Mouse (Mus musculus) limb, embryonic 13.5 days (tissue): ENCODE measurements at regions not wholly inside any gene's neighbourhood (a gene's known extent, or its start where the extent isn't known, plus 50 kb on each side); places are given as distances from the start of the nearest gene placed in this dataset.

Source experiments
- ATAC-seq: fragments of 200-750 bp; cut with Nextera tagmentation; 2 replicates; pipeline ENCODE4 v1.8.0; 2017; ENCODE audit warnings: low read depth, moderate number of reproducible peaks, moderate TSS enrichment; ENCODE audit not compliant: low FRiP score
- H3K27ac ChIP-seq: fragments of 300-500 bp; sonication (generic); 2 replicates; pipeline ENCODE4 v1.5.1; 2015; ENCODE audit warnings: inconsistent platforms, mild to moderate bottlenecking, moderate library complexity
- H3K27me3 ChIP-seq: fragments of 300-500 bp; sonication (generic); 2 replicates; pipeline ENCODE4 v1.6.1; 2015; ENCODE audit warnings: mild to moderate bottlenecking, inconsistent platforms
- H3K36me3 ChIP-seq: fragments of 300-500 bp; sonication (generic); 2 replicates; pipeline ENCODE4 v1.6.1; 2015; ENCODE audit warnings: inconsistent platforms, mild to moderate bottlenecking, moderate library complexity
- H3K4me1 ChIP-seq: fragments of 300-500 bp; sonication (generic); 2 replicates; pipeline ENCODE4 v1.6.1; 2015; ENCODE audit warnings: inconsistent platforms
- H3K4me2 ChIP-seq: fragments of 300-500 bp; sonication (generic); replicated peaks from 2 replicates; pipeline ENCODE4 v1.6.1; 2015; ENCODE audit warnings: inconsistent platforms, mild to moderate bottlenecking, moderate library complexity
- H3K4me3 ChIP-seq: fragments of 300-500 bp; sonication (generic); 2 replicates; pipeline ENCODE4 v1.5.1; 2015; ENCODE audit warnings: moderate library complexity, mild to moderate bottlenecking, inconsistent platforms
- H3K9ac ChIP-seq: fragments of 300-500 bp; sonication (generic); 2 replicates; pipeline ENCODE4 v1.6.1; 2015; ENCODE audit warnings: mild to moderate bottlenecking, inconsistent platforms
- H3K9me3 ChIP-seq: fragments of 300-500 bp; sonication (generic); 2 replicates; pipeline ENCODE4 v1.6.1; 2016; ENCODE audit warnings: inconsistent platforms
- WGBS: fragments of 180-500 bp; shearing (Covaris S2); methylation state at CpG from one replicate; pipeline ENCODE4 v1.1.7; 2015; 5-methylcytosine and 5-hydroxymethylcytosine counted together

GRCm38 (mm10) chr5:37895441-37896336, 71.3 kb upstream of the Msx1 start:
- H3K27me3 ChIP-seq: peaks cover 98% of the 10 kb centered on the region
- no peak overlapping the region for H3K27ac ChIP-seq
- H3K4me2 ChIP-seq: peak overlapping the region; percentile 62
- no peak overlapping the region for H3K9ac ChIP-seq
- WGBS: 4% methylated on average over 19 of the region's 19 CpGs
- no peak overlapping the region for H3K4me3 ChIP-seq
- ATAC-seq: peak; percentile 42
- no peaks in the 10 kb centered on the region for H3K36me3 ChIP-seq
- H3K9me3 ChIP-seq: no peaks in the 10 kb centered on the region
- H3K4me1 ChIP-seq: peaks cover 54% of the 10 kb centered on the region

- Histone ChIP-seq H3K27ac (no peak overlapping the region; the same call in 1 of the 2 replicates), H3K36me3 (no peaks in the 10 kb centered on the region), H3K4me2 (peak overlapping the region; percentile 62), H3K9ac (no peak overlapping the region), H3K4me1 (peaks cover 54% of the 10 kb centered on the region), H3K27me3 (peaks cover 98% of the 10 kb centered on the region), H3K4me3 (peak overlapping the region; percentile 35), H3K9me3 (no peaks in the 10 kb centered on the region)
- peak; percentile 73 for ATAC-seq
- WGBS: 1% methylated on average over 36 of the region's 36 CpGs
Measured at GRCm38 (mm10) chr5:37893639-37894550, 69.5 kb upstream of the Msx1 start.

GRCm38 (mm10) chr5:37890641-37891040, 66.3 kb upstream of the Msx1 start:
- Histone ChIP-seq H3K36me3 (no peaks in the 10 kb centered on the region), H3K4me3 (no peak overlapping the region), H3K4me1 (peaks cover 29% of the 10 kb centered on the region), H3K4me2 (no peak overlapping the region), H3K27me3 (peaks cover 87% of the 10 kb centered on the region), H3K9me3 (no peaks in the 10 kb centered on the region), H3K27ac (no peak overlapping the region), H3K9ac (no peak overlapping the region)
- no peak for ATAC-seq
- WGBS: 42% methylated on average over 11 of the region's 11 CpGs

- Histone ChIP-seq H3K4me3 (no peak overlapping the region), H3K9ac (no peak overlapping the region), H3K27me3 (0 out of 2 replicates have a peak, but pooled peaks cover 4% of the 10 kb centered on the region), H3K4me1 (no peaks in the 10 kb centered on the region), H3K9me3 (no peaks in the 10 kb centered on the region), H3K36me3 (no peaks in the 10 kb centered on the region), H3K27ac (no peak overlapping the region), H3K4me2 (no peak overlapping the region)
- 71% methylated on average over 2 of the region's 2 CpGs for WGBS
- ATAC-seq: no peak
Measured at GRCm38 (mm10) chr5:37879668-37880380, 55.4 kb upstream of the Msx1 start.

GRCm38 (mm10) chr5:37876240-37876639, 51.9 kb upstream of the Msx1 start:
- WGBS: 60% methylated on average over 4 of the region's 4 CpGs
- Histone ChIP-seq H3K4me1 (no peaks in the 10 kb centered on the region), H3K27me3 (no peaks in the 10 kb centered on the region), H3K4me2 (no peak overlapping the region), H3K4me3 (no peak overlapping the region), H3K9me3 (no peaks in the 10 kb centered on the region), H3K27ac (no peak overlapping the region), H3K9ac (no peak overlapping the region), H3K36me3 (no peaks in the 10 kb centered on the region)
- ATAC-seq: no peak

- Histone ChIP-seq H3K4me2 (no peak overlapping the region), H3K27me3 (no peaks in the 10 kb centered on the region), H3K36me3 (no peaks in the 10 kb centered on the region), H3K4me1 (no peaks in the 10 kb centered on the region), H3K27ac (no peak overlapping the region), H3K9ac (no peak overlapping the region), H3K9me3 (no peaks in the 10 kb centered on the region), H3K4me3 (no peak overlapping the region)
- 89% methylated on average over 13 of the region's 13 CpGs for WGBS
- no peak for ATAC-seq
Measured at GRCm38 (mm10) chr5:37875452-37875851, 51.1 kb upstream of the Msx1 start.

GRCm38 (mm10) chr5:37874784-37875281, 50.5 kb upstream of the Msx1 start:
- 78% methylated on average over 6 of the region's 6 CpGs for WGBS
- Histone ChIP-seq H3K4me2 (no peak overlapping the region), H3K27me3 (no peaks in the 10 kb centered on the region), H3K27ac (no peak overlapping the region), H3K36me3 (no peaks in the 10 kb centered on the region), H3K4me3 (no peak overlapping the region), H3K4me1 (peaks cover 6% of the 10 kb centered on the region), H3K9ac (no peak overlapping the region), H3K9me3 (no peaks in the 10 kb centered on the region)
- no peak for ATAC-seq
